Mouse (Mus musculus): ENCODE measurements around the gene Npw. TPM values are rescaled to one million over a fixed set of nuclear protein-coding genes. Genes with fewer than 3 reads are reported as not detected.

Npw gene
- total and polyA plus RNA-seq, 3 experiments: not detected

- WGBS: 64% methylated on average over 5 of the region's 5 CpGs
- Histone ChIP-seq H3K4me3 (no peak overlapping the region), H3K79me2 (replicated peaks; ENCODE audit: control insufficient read depth, insufficient read depth, low read length) (no peaks in the 10 kb centered on the region), H3K9ac (ENCODE audit: low read depth, low read length) (no peak overlapping the region), H3K4me1 (ENCODE audit: control insufficient read depth, insufficient read depth, low read length) (no peaks in the 10 kb centered on the region; the same call in 1 of the 2 replicates), H3K36me3 (ENCODE audit: control insufficient read depth, insufficient read depth, low read length) (no peaks in the 10 kb centered on the region), H3K27ac (no peak overlapping the region), H3K27me3 (ENCODE audit: control insufficient read depth, insufficient read depth, low read length) (peaks cover 4% of the 10 kb centered on the region)
- TF ChIP-seq EP300 (IDR thresholded peaks at IDR 0.05; ENCODE audit: insufficient read depth, low read depth, low read length) (no peak), POLR2A (IDR thresholded peaks at IDR 0.05; ENCODE audit: insufficient read depth, low read depth, low read length) (no peak), CTCF (IDR thresholded peaks at IDR 0.05) (no peak)
- DNase-seq: no peak
- intact Hi-C loops (cut with DNase I): no loop called here
Observed at GRCm38 (mm10) chr17:24692385-24692784, 34.1 kb upstream of the Npw start.

GRCm38 (mm10) chr17:24689251-24690081, 31.2 kb upstream of the Npw start, which contains the start of gene Syngr3:
Syngr3 (minus strand) TSS chr17:24689955.
- H3K9ac ChIP-seq (ENCODE audit: low read depth, low read length): 0 out of 2 replicates have a peak within 1 kb of the TSS, but pooled peaks have one; percentile 33
- no peak for DNase-seq
- no peaks in the 10 kb centered on the region for H3K79me2 ChIP-seq (replicated peaks; ENCODE audit: control insufficient read depth, insufficient read depth, low read length)
- TF ChIP-seq CTCF (IDR thresholded peaks at IDR 0.05) (no peak), POLR2A (IDR thresholded peaks at IDR 0.05; ENCODE audit: insufficient read depth, low read depth, low read length) (no peak), EP300 (IDR thresholded peaks at IDR 0.05; ENCODE audit: insufficient read depth, low read depth, low read length) (no peak)
- H3K4me1 ChIP-seq (ENCODE audit: control insufficient read depth, insufficient read depth, low read length): no peaks in the 10 kb centered on the region
- H3K27ac ChIP-seq: no peak within 1 kb of the TSS
- peak within 1 kb of the TSS; percentile 37 for H3K4me3 ChIP-seq
- WGBS: 2% methylated on average over 49 of the region's 55 CpGs
- peaks cover 4% of the 10 kb centered on the region for H3K27me3 ChIP-seq (ENCODE audit: control insufficient read depth, insufficient read depth, low read length)
- no peaks in the 10 kb centered on the region for H3K36me3 ChIP-seq (ENCODE audit: control insufficient read depth, insufficient read depth, low read length)
- intact Hi-C loops (cut with DNase I): no loop called here

- H3K79me2 ChIP-seq (replicated peaks; ENCODE audit: control insufficient read depth, insufficient read depth, low read length): no peaks in the 10 kb centered on the region
Observed at GRCm38 (mm10) chr17:24687599-24687998, 29.3 kb upstream of the Npw start.

GRCm38 (mm10) chr17:24687146-24687595, 28.9 kb upstream of the Npw start:
- DNase-seq: peak; percentile 58 to 68
- TF ChIP-seq CTCF (IDR thresholded peaks at IDR 0.05): no peak
- TF ChIP-seq POLR2A (IDR thresholded peaks at IDR 0.05; ENCODE audit: insufficient read depth, low read depth, low read length): no peak
- TF ChIP-seq EP300 (IDR thresholded peaks at IDR 0.05; ENCODE audit: insufficient read depth, low read depth, low read length): no peak
- Histone ChIP-seq H3K36me3 (ENCODE audit: control insufficient read depth, insufficient read depth, low read length) (no peaks in the 10 kb centered on the region), H3K9ac (ENCODE audit: low read depth, low read length) (peak overlapping the region; percentile 43), H3K79me2 (replicated peaks; ENCODE audit: control insufficient read depth, insufficient read depth, low read length) (no peaks in the 10 kb centered on the region), H3K27ac (no peak overlapping the region), H3K4me1 (ENCODE audit: control insufficient read depth, insufficient read depth, low read length) (no peaks in the 10 kb centered on the region), H3K4me3 (peak overlapping the region; percentile 33), H3K27me3 (ENCODE audit: control insufficient read depth, insufficient read depth, low read length) (peaks cover 4% of the 10 kb centered on the region)
- WGBS: 2% methylated on average over 24 of the region's 25 CpGs
- intact Hi-C loops (cut with DNase I): no loop called here

More at GRCm38 (mm10) chr17:24687599-24687998, 29.3 kb upstream of the Npw start:
- no peaks in the 10 kb centered on the region for H3K36me3 ChIP-seq (ENCODE audit: control insufficient read depth, insufficient read depth, low read length)
- no peak overlapping the region for H3K27ac ChIP-seq
- H3K4me1 ChIP-seq (ENCODE audit: control insufficient read depth, insufficient read depth, low read length): no peaks in the 10 kb centered on the region
- H3K4me3 ChIP-seq: peak overlapping the region; percentile 33
- TF ChIP-seq POLR2A (IDR thresholded peaks at IDR 0.05; ENCODE audit: insufficient read depth, low read depth, low read length) (no peak), EP300 (IDR thresholded peaks at IDR 0.05; ENCODE audit: insufficient read depth, low read depth, low read length) (no peak), CTCF (IDR thresholded peaks at IDR 0.05) (no peak)
- DNase-seq: no peak
- H3K27me3 ChIP-seq (ENCODE audit: control insufficient read depth, insufficient read depth, low read length): peaks cover 4% of the 10 kb centered on the region
- intact Hi-C loops (cut with DNase I): no loop called here
- 23% methylated on average over 23 of the region's 23 CpGs for WGBS
- H3K9ac ChIP-seq (ENCODE audit: low read depth, low read length): peak overlapping the region; percentile 43

- Histone ChIP-seq H3K4me1 (ENCODE audit: control insufficient read depth, insufficient read depth, low read length) (no peaks in the 10 kb centered on the region), H3K4me3 (no peak overlapping the region), H3K27ac (no peak overlapping the region), H3K27me3 (ENCODE audit: control insufficient read depth, insufficient read depth, low read length) (peaks cover 4% of the 10 kb centered on the region), H3K9ac (ENCODE audit: low read depth, low read length) (no peak overlapping the region), H3K79me2 (replicated peaks; ENCODE audit: control insufficient read depth, insufficient read depth, low read length) (no peaks in the 10 kb centered on the region), H3K36me3 (ENCODE audit: control insufficient read depth, insufficient read depth, low read length) (no peaks in the 10 kb centered on the region)
- 43% methylated on average over 16 of the region's 16 CpGs for WGBS
- DNase-seq: no peak
- intact Hi-C loops (cut with DNase I): no loop called here
- no peak for TF ChIP-seq CTCF (IDR thresholded peaks at IDR 0.05)
- no peak for TF ChIP-seq EP300 (IDR thresholded peaks at IDR 0.05; ENCODE audit: insufficient read depth, low read depth, low read length)
- TF ChIP-seq POLR2A (IDR thresholded peaks at IDR 0.05; ENCODE audit: insufficient read depth, low read depth, low read length): no peak
Observed at GRCm38 (mm10) chr17:24686514-24686913, 28.3 kb upstream of the Npw start.
